Mouse (Mus musculus): ENCODE measurements around the gene Msrb3. TPM values are rescaled to one million over a fixed set of nuclear protein-coding genes. Genes with fewer than 3 reads are reported as not detected.

Msrb3 gene
- not detected in 2 replicates for total RNA-seq (2017)

DNA sequence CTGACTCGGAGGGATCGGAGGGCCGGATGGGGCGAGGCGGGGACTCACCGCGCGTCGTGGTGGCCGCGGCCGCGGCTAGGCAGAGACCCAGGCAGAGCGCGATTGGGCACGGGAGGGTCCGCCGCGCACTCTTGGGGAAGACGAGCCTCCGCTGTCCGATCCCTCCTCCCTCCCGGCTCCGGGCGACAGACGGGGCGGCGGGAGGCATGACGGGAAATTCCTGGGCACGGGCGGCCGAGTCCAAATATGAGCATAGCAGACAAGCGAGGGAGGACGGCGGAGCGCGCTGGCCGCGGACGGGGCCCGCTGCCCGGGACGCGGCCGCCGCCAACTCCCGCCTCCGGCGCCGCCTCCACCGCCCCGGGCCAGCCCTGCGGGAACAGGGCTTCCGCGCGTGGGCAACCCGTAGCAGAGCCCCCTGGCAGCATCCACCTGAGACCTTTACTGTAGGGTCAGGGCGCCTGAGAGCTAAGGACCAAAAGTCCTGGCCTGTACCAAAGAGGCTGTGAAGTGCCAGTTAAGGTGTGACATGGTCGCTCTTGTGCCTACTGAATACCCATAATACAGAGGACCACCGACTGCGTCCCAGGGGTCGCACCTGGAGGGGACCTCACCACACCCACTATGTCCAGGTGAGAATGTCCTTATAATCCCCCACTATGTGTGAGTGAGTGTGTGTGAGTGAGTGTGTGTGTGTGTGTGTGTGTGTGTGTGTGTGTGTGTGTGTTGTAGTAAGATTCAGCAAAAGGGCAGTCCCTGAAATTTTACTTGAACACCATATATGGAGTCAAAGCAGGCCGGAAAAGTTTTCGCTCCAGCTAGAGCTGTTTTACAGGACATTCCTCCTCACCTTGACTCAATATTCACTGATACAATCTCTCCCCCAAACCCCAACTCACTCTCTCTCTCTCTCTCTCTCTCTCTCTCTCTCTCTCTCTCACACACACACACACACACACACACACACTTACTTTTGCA is at the start of gene Msrb3:
Gene Msrb3, minus strand, starts transcription at position 317 of the 978 bp plus-strand sequence.
- no peak for ATAC-seq (ENCODE audit: extremely low read depth, insufficient number of reproducible peaks, low FRiP score, poor library complexity, severe bottlenecking)

- ATAC-seq (ENCODE audit: extremely low read depth, insufficient number of reproducible peaks, low FRiP score, poor library complexity, severe bottlenecking), result no peak
Measured at GRCm38 (mm10) chr10:120948461-120948860, 49.6 kb upstream of the Msrb3 start.

- ATAC-seq (ENCODE audit: extremely low read depth, insufficient number of reproducible peaks, low FRiP score, poor library complexity, severe bottlenecking), result no peak
Measured at GRCm38 (mm10) chr10:120947842-120948241, 48.9 kb upstream of the Msrb3 start.

DNA sequence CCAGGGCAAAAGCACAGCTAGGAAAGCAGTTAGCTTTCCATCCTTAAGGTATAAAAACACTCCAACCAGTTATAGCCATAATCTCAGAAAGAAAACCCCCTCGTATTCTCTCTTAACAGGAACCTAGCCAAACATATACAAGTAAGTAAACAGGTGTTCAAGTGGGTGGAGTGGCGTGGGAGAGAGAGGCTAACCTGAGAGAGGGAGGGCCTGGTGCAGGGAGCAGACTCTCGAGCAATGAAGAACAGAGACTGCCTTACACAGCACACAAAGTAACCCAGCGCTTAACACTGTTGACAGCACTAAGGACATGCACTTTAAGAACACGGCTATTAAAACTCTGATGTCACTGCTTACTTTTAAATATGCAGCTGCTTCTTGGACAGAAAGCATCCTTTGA is 47.9 kb upstream of the Msrb3 start:
- no peak for ATAC-seq (ENCODE audit: extremely low read depth, insufficient number of reproducible peaks, low FRiP score, poor library complexity, severe bottlenecking)

DNA sequence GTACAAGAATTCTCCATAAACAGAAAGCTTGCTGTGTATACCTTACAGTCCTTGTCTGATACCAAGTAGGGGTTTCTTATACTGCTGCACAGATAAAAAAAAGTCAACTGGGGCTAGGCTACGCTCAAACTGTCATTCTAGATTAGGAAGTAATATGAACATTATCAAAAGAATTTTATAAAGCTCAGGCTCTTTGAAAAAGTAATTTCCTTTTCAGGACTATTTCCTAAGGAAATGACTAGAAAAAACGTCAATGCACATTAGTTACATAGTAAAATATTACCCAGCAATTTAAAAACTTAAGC is 40.0 kb upstream of the Msrb3 start:
- no peak for ATAC-seq (ENCODE audit: extremely low read depth, insufficient number of reproducible peaks, low FRiP score, poor library complexity, severe bottlenecking)

DNA sequence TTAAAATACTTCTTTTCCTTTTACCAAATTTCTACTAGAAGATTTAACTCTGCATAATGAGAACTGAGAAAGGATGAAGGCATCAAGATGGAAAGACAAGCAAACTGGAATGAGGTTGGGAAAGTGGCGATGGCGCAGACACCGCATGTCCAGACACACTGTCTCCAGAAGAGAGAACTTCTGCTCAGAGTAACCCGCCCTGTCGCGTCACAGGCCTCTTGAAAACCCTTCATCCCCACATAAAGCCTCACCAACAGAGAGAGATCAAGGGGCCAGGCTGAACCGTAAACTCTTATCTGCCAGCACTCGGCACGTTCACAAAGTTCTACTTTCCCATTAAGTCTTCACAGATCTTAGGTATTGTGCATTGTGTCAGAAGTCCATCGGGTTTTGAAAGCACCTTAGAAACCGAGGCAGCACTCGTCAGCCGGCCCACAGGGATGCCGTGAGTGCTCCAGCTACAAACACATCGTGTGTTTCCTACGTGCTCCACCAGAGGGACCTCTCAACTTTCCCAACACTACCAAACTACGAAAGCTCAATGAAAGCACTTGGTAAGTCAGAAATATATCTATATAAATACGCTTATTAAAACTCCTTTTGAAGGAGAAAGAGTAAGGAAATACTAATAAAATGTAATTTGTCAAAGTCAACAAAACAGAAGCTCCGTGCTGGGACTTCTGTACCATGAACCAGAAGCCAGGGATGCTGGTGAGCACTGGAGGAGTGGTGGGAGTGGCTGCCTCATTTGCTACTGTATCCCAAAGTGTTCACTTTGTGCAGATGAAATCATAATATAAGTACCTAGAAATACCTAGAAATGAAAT is 39.4 kb upstream of the Msrb3 start:
- ATAC-seq (ENCODE audit: extremely low read depth, insufficient number of reproducible peaks, low FRiP score, poor library complexity, severe bottlenecking), result peak; percentile 46; the same call in 1 of the 2 replicates

- ATAC-seq (ENCODE audit: extremely low read depth, insufficient number of reproducible peaks, low FRiP score, poor library complexity, severe bottlenecking), result no peak
Measured at GRCm38 (mm10) chr10:120929536-120929935, 30.6 kb upstream of the Msrb3 start.

DNA sequence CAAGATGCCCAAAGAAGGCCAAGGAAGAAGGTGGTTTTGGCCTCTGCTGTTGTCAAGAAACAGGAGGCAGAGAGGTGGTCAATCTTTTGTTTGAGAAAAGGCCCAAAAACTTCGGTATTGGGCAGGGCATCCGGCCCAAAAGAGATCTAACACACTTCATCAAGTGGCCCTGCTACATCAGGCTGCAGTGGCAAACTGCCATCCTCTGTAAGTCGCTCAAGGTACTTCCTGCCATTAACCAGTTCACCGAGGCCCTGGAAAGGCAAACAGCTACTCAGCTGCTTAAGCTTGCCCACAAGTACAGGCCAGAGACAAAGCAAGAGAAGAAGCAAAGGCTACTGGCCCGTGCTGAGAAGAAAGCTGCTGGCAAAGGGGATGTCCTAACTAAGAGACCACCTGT is 29.3 kb upstream of the Msrb3 start:
- no peak for ATAC-seq (ENCODE audit: extremely low read depth, insufficient number of reproducible peaks, low FRiP score, poor library complexity, severe bottlenecking)

DNA sequence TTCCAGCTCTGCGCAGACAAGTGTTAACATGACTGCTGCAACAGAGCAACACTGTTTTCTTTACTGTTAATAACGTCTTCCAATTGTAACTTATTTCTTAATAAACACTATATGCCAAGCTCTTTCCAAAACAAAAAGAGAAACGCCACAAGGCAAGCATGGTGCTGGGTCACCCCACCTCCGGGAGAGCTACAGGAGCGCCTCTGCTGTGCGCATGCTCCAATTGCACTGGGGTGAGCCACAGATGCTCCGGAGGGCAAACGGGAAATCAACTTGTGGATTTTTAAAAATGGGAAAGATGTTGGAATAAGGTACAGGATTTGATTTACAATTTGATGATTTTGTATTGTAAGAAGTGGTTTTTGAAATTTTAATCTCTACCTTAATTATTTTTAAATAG is 27.3 kb upstream of the Msrb3 start:
- ATAC-seq (ENCODE audit: extremely low read depth, insufficient number of reproducible peaks, low FRiP score, poor library complexity, severe bottlenecking), result no peak

DNA sequence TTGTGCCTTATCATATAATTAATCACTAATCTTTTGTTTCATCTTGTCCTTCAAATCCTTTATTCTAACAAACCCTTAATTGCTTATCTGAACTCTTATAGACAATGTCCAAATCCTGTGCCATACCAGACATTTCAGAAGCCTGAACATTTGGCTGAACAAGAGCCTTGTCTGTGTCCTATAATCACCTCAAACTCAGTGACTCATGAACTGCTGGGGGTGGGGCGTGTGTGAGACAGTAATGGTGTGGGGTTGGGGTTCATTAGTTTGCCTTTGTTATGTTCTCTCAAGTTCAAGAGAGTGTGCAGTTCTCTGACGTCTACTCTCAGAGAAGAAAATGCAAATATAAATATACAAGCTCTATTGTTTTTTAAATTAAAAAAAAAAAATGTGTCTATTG is 22.6 kb upstream of the Msrb3 start:
- no peak for ATAC-seq (ENCODE audit: extremely low read depth, insufficient number of reproducible peaks, low FRiP score, poor library complexity, severe bottlenecking)

- no peak for ATAC-seq (ENCODE audit: extremely low read depth, insufficient number of reproducible peaks, low FRiP score, poor library complexity, severe bottlenecking)
Measured at GRCm38 (mm10) chr10:120920604-120921003, 21.7 kb upstream of the Msrb3 start.

DNA sequence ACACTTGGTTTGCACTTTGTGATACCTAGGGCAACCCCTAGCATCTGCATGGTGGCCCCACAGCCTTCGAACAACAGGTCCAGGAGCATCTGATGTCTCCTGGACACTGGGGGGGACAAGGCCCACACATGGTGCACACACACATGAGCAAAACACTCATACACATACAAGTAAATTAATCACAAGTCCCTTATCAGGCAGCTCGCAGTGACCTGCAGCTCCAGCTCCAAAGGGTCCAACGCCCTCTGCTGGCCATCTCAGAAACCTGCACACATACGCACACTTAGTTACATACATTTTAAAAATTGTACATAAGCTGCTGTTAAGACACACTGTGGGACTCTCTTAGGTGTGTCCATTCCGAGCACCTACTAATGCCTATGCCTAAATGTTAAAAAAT is 17.3 kb upstream of the Msrb3 start:
- ATAC-seq (ENCODE audit: extremely low read depth, insufficient number of reproducible peaks, low FRiP score, poor library complexity, severe bottlenecking), result no peak

GRCm38 (mm10) chr10:120914948-120915631 is 16.2 kb upstream of the Msrb3 start:
- no peak for ATAC-seq (ENCODE audit: extremely low read depth, insufficient number of reproducible peaks, low FRiP score, poor library complexity, severe bottlenecking)

DNA sequence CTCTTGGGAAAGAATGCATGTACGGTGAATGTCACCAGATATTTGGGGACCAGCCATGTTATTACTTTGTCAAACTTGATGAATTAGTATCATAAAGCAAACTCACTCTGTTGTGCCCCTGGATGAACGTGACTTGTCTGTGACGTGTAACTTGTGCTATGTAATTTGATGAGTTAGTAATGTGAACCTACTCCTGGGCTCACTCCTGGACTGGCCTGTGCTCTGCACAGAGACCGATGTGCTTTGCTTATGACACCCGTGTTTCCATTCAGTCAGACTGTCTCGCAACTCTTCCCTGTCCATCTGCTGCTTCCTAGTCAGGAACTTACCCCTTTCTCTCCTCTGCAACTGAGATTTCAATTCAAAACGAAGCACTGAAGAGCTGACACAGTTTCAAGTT is 15.4 kb upstream of the Msrb3 start:
- ATAC-seq (ENCODE audit: extremely low read depth, insufficient number of reproducible peaks, low FRiP score, poor library complexity, severe bottlenecking), result no peak

DNA sequence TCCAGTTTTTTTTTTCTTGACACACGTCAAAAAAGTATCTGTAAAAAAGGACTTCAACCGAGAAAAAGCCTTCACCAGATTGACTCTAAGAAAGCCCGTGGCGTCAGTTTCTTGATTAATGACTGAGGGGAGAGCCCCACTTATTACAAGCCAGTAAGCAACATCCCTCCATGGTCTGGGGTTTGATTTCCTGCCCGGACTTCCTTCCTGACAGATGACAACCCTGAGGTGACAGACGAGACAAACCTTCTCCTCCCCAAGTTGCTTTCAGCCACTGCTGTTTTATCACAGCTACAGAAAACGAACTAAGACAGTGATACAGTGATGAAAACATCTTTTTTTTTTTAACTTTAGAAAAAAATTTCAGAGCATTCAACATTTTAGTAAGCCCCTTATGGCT is 14.9 kb upstream of the Msrb3 start:
- ATAC-seq (ENCODE audit: extremely low read depth, insufficient number of reproducible peaks, low FRiP score, poor library complexity, severe bottlenecking), result no peak

- no peak for ATAC-seq (ENCODE audit: extremely low read depth, insufficient number of reproducible peaks, low FRiP score, poor library complexity, severe bottlenecking)
Measured at GRCm38 (mm10) chr10:120911971-120912370, 13.1 kb upstream of the Msrb3 start.

DNA sequence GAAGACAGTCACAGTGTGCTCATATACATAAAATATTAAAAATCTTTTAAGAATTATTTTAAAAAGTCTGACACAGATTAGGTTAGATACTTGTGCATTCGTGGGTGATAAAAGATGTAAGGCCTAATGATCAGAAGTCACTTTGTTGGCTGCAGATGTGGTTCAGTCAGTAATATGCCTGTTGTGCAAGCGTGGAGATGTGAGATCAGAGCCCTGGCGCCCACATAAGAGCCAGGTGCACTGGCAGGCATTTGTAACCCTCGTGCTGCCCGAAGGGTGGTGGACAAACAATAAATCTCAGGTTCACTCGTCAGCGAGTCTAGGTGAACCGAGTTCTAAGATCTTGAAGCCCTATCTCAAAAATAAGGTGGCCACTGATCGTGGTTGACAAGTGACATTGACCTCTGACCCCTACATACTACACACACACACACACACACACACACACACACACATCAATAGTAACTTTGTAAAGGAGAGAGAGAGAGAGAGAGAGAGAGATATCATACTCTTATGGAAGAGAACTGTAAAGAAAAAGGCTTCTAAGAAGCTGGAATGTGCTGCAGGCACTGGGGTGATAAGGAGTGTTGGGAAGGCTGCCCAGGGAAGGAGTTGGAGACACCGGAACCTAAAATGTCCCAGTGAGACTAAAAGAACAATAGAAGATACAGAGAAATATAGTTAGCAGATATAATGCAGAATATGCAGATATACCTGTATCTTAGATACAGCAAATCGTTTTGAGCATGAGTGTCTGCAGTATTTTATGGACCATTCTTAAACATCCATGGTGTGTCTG is 10.1 kb upstream of the Msrb3 start:
- no peak for ATAC-seq (ENCODE audit: extremely low read depth, insufficient number of reproducible peaks, low FRiP score, poor library complexity, severe bottlenecking)

- ATAC-seq (ENCODE audit: extremely low read depth, insufficient number of reproducible peaks, low FRiP score, poor library complexity, severe bottlenecking), result no peak
Measured at GRCm38 (mm10) chr10:120904676-120905075, 5.8 kb upstream of the Msrb3 start.
